Mouse (Mus musculus) small intestine, adult 2 months (tissue): ENCODE measurements around the gene Gm29427.

Experiments
- CTCF ChIP-seq: fragments of 200-500 bp; IDR thresholded peaks from 2 replicates; pipeline ENCODE4 v1.5.1; 2012; ENCODE audit warnings: low read depth, mild to moderate bottlenecking, control low read depth, inconsistent platforms, low read length, moderate library complexity, mixed read lengths; ENCODE audit not compliant: insufficient replicate concordance, insufficient read length; ENCODE audit errors: extremely low read depth
- POLR2A ChIP-seq: fragments of 200-500 bp; IDR thresholded peaks from 2 replicates; pipeline ENCODE4 v1.6.1; 2012; ENCODE audit warnings: low read depth, mild to moderate bottlenecking, control low read depth, inconsistent platforms, low read length, moderate library complexity

DNA sequence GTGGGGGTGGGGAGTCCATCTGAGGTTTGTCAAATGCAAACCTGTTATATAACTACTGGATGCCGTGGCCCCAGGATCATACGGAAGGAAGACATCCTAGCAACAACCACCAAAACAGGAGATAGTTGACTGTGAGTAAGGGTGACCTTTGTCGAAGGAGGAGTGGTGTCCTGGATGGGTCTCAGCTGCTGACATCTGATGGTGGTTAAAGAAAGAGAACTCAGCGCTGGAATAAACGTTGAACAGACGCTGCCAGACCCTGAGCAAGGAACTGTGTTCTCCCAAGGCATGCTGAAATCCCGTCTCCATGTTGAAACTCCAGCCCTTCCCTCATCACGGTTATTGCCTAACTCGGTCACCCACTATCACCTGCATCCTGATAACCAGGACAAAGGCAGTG lies 44.1 kb upstream of the Gm29427 start:
- TF ChIP-seq CTCF (no peak), POLR2A (no peak)
